Mouse (Mus musculus): ENCODE results near the gene Zfhx3.

Zfhx3 gene

GRCm38 (mm10) chr8:108911511-108911910 lies 969.1 kb downstream of the Zfhx3 start:
- CTCF ChIA-PET: interaction anchor here (0.5 to 1.8 kb wide), 30 partner anchors 11 to 1078 kb away, joined by 3 to 11 read pairs (median 4); partner anchors contain the start of gene Zfhx3 (in 1 of the 4)
- POLR2A ChIA-PET: interaction anchor here in 2 of 4 experiments (0.5 to 1.6 kb wide), 8 partner anchors 10 to 575 kb away, joined by 3 to 4 read pairs (median 3); no protein-coding TSS in a partner anchor

GRCm38 (mm10) chr8:108912998-108913397 lies 970.6 kb downstream of the Zfhx3 start:
- ChIA-PET CTCF (interaction anchor here in 3 of 4 experiments (0.5 to 0.6 kb wide), 3 partner anchors 9 to 375 kb away, joined by 4 to 7 read pairs (median 6); no protein-coding TSS in a partner anchor), POLR2A (interaction anchor here in 1 of 4 experiments (0.7 to 1.0 kb wide), 2 partner anchors 13 to 1150 kb away, joined by 3 read pairs; no protein-coding TSS in a partner anchor)

- CTCF ChIA-PET: interaction anchor here in 1 of 4 experiments (0.6 kb wide), 1 partner anchor 33 kb away, joined by 4 read pairs; no protein-coding TSS in a partner anchor
- POLR2A ChIA-PET: no interaction called here
Measured at GRCm38 (mm10) chr8:108915425-108915824, 973.0 kb downstream of the Zfhx3 start.

GRCm38 (mm10) chr8:108915876-108916275 lies 973.4 kb downstream of the Zfhx3 start:
- ChIA-PET CTCF (interaction anchor here in 1 of 4 experiments (0.6 kb wide), 1 partner anchor 33 kb away, joined by 4 read pairs; no protein-coding TSS in a partner anchor), POLR2A (interaction anchor here in 1 of 4 experiments (0.5 kb wide), 1 partner anchor 1865 kb away, joined by 5 read pairs; no protein-coding TSS in a partner anchor)

- CTCF ChIA-PET: interaction anchor here in 2 of 4 experiments (0.6 to 0.7 kb wide), 2 partner anchors 20 to 776 kb away, joined by 3 read pairs; no protein-coding TSS in a partner anchor
- POLR2A ChIA-PET: interaction anchor here in 1 of 4 experiments (0.6 kb wide), 1 partner anchor 15 kb away, joined by 3 read pairs; no protein-coding TSS in a partner anchor
Measured at GRCm38 (mm10) chr8:108920151-108920550, 977.7 kb downstream of the Zfhx3 start.

GRCm38 (mm10) chr8:108923161-108923560 lies 980.7 kb downstream of the Zfhx3 start:
- CTCF ChIA-PET: interaction anchor here in 1 of 4 experiments (0.5 to 0.6 kb wide), 2 partner anchors 12 to 98 kb away, joined by 6 to 8 read pairs; no protein-coding TSS in a partner anchor

GRCm38 (mm10) chr8:108924526-108924925 lies 982.1 kb downstream of the Zfhx3 start:
- ChIA-PET POLR2A (interaction anchor here in 1 of 4 experiments (1.7 kb wide), 1 partner anchor 22 kb away, joined by 5 read pairs; no protein-coding TSS in a partner anchor), CTCF (interaction anchor here in 2 of 4 experiments (0.5 to 1.3 kb wide), 4 partner anchors 14 to 261 kb away, joined by 3 to 7 read pairs (median 3); no protein-coding TSS in a partner anchor)

More at GRCm38 (mm10) chr8:108923161-108923560, 980.7 kb downstream of the Zfhx3 start:
- POLR2A ChIA-PET: interaction anchor here in 1 of 4 experiments (1.7 kb wide), 1 partner anchor 23 kb away, joined by 5 read pairs; no protein-coding TSS in a partner anchor

GRCm38 (mm10) chr8:108926106-108926505 lies 983.7 kb downstream of the Zfhx3 start:
- POLR2A ChIA-PET: interaction anchor here in 2 of 4 experiments (0.8 to 1.4 kb wide), 3 partner anchors 20 to 1421 kb away, joined by 3 read pairs; no protein-coding TSS in a partner anchor

GRCm38 (mm10) chr8:108930635-108931034 lies 988.2 kb downstream of the Zfhx3 start:
- ChIA-PET CTCF (interaction anchor here in 3 of 4 experiments (0.6 to 1.1 kb wide), 3 partner anchors 20 to 1415 kb away, joined by 3 read pairs; no protein-coding TSS in a partner anchor), POLR2A (no interaction called here)

More at GRCm38 (mm10) chr8:108926106-108926505, 983.7 kb downstream of the Zfhx3 start:
- CTCF ChIA-PET: interaction anchor here in 1 of 4 experiments (0.7 kb wide), 1 partner anchor 405 kb away, joined by 3 read pairs; no protein-coding TSS in a partner anchor

- CTCF ChIA-PET: no interaction called here
- POLR2A ChIA-PET: interaction anchor here in 1 of 4 experiments (1.0 kb wide), 1 partner anchor 9 kb away, joined by 3 read pairs; no protein-coding TSS in a partner anchor
Measured at GRCm38 (mm10) chr8:108931837-108932236, 989.4 kb downstream of the Zfhx3 start.

- ChIA-PET CTCF (no interaction called here), POLR2A (interaction anchor here in 1 of 4 experiments (1.0 to 1.6 kb wide), 2 partner anchors 8 to 22 kb away, joined by 3 to 5 read pairs; no protein-coding TSS in a partner anchor)
Measured at GRCm38 (mm10) chr8:108932729-108933128, 990.3 kb downstream of the Zfhx3 start.

GRCm38 (mm10) chr8:108935834-108936694 lies 993.6 kb downstream of the Zfhx3 start:
- CTCF ChIA-PET: interaction anchor here in 1 of 4 experiments (0.9 kb wide), 1 partner anchor 25 kb away, joined by 4 read pairs; no protein-coding TSS in a partner anchor
- POLR2A ChIA-PET: interaction anchor here in 3 of 4 experiments (0.6 to 1.0 kb wide), 5 partner anchors 11 to 1117 kb away, joined by 3 to 12 read pairs (median 4); no protein-coding TSS in a partner anchor

GRCm38 (mm10) chr8:108936695-108937448 lies 994.4 kb downstream of the Zfhx3 start:
- POLR2A ChIA-PET: interaction anchor here in 3 of 4 experiments (0.6 to 0.7 kb wide), 3 partner anchors 29 to 162 kb away, joined by 3 to 12 read pairs (median 4); no protein-coding TSS in a partner anchor
- CTCF ChIA-PET: interaction anchor here in 2 of 4 experiments (0.7 to 0.9 kb wide), 2 partner anchors 25 to 798 kb away, joined by 4 to 6 read pairs; no protein-coding TSS in a partner anchor

GRCm38 (mm10) chr8:108937904-108938455 lies 995.5 kb downstream of the Zfhx3 start:
- ChIA-PET POLR2A (interaction anchor here in 1 of 4 experiments (0.5 to 0.6 kb wide), 2 partner anchors 12 to 840 kb away, joined by 3 to 4 read pairs; partner anchors contain the start of gene Ap1g1), CTCF (interaction anchor here in 2 of 4 experiments (0.6 to 0.7 kb wide), 2 partner anchors 27 to 35 kb away, joined by 3 to 5 read pairs; no protein-coding TSS in a partner anchor)

GRCm38 (mm10) chr8:108942686-108943085 lies 1000.2 kb downstream of the Zfhx3 start:
- ChIA-PET POLR2A (interaction anchor here in 2 of 4 experiments (0.5 kb wide), 2 partner anchors 58 to 77 kb away, joined by 4 read pairs; no protein-coding TSS in a partner anchor), CTCF (no interaction called here)

GRCm38 (mm10) chr8:108943132-108943531 lies 1000.7 kb downstream of the Zfhx3 start:
- CTCF ChIA-PET: no interaction called here

GRCm38 (mm10) chr8:108944312-108944711 lies 1001.9 kb downstream of the Zfhx3 start:
- ChIA-PET CTCF (no interaction called here), POLR2A (interaction anchor here in 1 of 4 experiments (1.1 kb wide), 1 partner anchor 11 kb away, joined by 4 read pairs; no protein-coding TSS in a partner anchor)

More at GRCm38 (mm10) chr8:108943132-108943531, 1000.7 kb downstream of the Zfhx3 start:
- POLR2A ChIA-PET: interaction anchor here in 2 of 4 experiments (0.5 kb wide), 2 partner anchors 58 to 77 kb away, joined by 4 read pairs; no protein-coding TSS in a partner anchor
